Mouse (Mus musculus) kidney, postnatal 25 days (tissue): ENCODE measurements around the gene Calhm6.

ENCODE experiments used
- DNase-seq, 2 experiments: peaks; one replicate each; pipeline ENCODE4 v3.0.0; 2021; ENCODE audit warnings: mixed read lengths in 2 of 2

The Calhm6 gene

GRCm38 (mm10) chr10:34096418-34096883 is 31.3 kb downstream of the Calhm6 start, which contains the start of gene Calhm5:
Gene Calhm5 (minus strand): TSS chr10:34096519.
- peak in 1 of 2 experiments; percentile 33 for DNase-seq

GRCm38 (mm10) chr10:34095964-34096363 is 31.8 kb downstream of the Calhm6 start:
- no peak for DNase-seq

DNA sequence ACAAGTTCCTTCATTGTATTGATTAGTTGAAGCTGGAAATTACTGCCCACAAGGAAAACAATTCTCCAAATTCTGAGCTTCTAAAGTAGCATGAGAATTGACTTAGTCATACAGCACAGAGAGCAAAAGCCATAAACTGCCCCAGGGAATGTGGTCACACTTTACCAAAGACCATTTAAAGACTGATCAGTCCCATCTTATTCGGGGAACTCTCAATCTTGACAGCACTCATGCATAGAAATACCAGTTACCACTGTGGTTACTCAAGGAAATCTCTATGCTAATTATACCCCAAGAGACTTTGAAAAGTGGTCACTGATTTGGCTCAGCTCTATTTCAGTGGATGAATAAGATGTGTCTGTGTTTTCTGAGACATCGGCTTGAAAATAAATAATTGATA is 32.6 kb downstream of the Calhm6 start:
- DNase-seq: no peak

DNA sequence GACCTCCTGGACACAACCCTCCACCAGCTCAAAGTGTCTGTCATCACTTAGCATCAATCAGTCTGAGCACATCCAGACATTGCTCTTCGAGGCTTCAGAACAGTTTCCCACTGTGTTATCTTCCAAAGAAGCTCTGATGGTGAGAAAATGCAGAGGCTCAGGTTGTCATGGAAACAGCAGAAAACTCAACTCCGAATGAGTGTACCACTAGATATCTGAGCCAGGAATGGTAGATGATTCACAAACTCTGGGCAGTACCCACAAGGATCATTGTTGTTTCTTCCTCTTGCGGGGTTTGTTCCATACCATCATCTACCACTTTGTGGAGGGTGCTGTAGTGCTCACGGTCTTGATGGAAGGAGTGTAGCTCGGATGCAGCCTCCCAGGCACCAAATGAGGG is 35.9 kb downstream of the Calhm6 start:
- DNase-seq: no peak

DNA sequence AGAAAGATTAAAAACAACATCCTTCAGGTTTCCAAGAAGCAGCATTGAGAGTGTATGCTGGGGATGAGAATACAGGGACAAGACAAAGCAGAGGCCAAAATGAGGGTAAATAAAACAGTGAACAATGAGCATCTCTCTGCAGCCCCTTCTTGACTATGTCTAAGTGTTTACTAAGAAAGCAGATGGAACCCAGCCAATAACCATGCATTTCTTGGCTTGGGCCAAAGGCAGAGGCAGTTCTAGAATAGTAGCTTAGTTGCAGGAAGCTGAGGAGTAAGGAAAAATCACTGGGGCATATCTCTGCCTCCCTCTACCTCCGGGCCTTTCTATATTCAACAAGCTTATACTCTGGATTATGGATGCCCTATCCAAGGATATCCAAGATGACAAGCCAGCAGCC is 37.3 kb downstream of the Calhm6 start:
- no peak for DNase-seq

DNA sequence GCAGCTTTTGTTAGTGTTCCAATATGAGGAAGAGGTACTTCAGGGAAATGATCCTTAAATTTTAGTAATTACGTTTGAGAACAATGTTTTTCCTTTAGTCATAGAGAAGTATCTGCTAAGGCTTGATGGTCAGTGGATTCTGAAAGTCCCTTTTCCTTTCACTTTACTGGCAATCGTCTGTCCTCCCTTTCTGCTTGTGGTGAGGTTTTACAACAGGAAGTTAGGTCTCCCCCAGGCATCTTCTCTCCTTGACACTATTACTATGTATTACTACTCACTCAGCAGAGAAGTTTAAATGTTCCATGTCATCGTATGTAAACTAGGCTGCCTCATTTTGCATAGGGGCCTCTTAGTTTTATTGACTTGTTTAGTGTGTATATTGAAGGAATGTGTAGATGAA is 38.3 kb downstream of the Calhm6 start:
- no peak for DNase-seq

GRCm38 (mm10) chr10:34088515-34088914 is 39.3 kb downstream of the Calhm6 start:
- DNase-seq: no peak

- DNase-seq: no peak
Observed at GRCm38 (mm10) chr10:34086514-34086913, 41.3 kb downstream of the Calhm6 start.
